Mouse (Mus musculus): ENCODE results near the gene Hcn1.

Hcn1 gene

GRCm38 (mm10) chr13:117705573-117705972, 103.5 kb downstream of the Hcn1 start:
- DNase-seq (ENCODE audit: low read depth, low spot score): no peak

GRCm38 (mm10) chr13:117705997-117706396, 103.9 kb downstream of the Hcn1 start:
- no peak for DNase-seq (ENCODE audit: low read depth, low spot score)

GRCm38 (mm10) chr13:117706496-117706895, 104.4 kb downstream of the Hcn1 start:
- DNase-seq (ENCODE audit: low read depth, low spot score): no peak

DNA sequence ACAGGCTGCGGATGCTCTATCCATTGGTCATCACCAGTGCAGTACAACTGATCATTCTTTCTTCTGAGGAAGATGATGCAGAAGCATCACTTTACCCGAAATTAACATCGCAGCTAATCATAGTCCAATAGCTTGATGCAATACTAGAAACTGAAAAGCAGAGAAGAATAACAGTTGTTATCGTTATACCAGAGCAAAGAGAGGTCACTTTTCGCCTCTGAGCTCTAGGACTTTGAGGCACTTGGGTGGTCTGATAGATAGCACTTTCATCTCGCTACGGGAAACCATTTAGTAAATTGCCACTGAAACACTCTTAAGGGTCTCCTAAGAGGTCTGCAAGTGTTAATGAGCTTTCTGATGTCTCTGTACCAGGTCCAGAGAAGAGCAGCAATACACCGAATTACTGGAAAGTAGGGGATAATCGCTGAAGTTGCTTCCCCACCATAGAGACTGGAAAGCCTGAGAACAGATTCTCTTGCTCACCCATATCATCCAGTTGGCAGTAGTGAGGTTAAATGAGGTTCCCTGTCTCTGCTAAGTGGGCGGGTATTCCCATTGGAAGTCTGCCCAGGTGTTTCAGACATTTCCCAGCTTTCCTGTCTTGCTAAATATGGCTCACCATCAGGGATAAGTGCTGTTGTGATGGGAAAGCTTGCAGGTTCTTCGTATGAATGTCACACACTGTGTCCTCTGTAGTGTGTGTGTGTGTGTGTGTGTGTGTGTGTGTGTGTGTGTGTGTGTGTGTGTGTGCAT, 105.0 kb downstream of the Hcn1 start:
- no peak for DNase-seq (ENCODE audit: low read depth, low spot score)

GRCm38 (mm10) chr13:117710811-117711210, 108.7 kb downstream of the Hcn1 start:
- DNase-seq (ENCODE audit: low read depth, low spot score): no peak

DNA sequence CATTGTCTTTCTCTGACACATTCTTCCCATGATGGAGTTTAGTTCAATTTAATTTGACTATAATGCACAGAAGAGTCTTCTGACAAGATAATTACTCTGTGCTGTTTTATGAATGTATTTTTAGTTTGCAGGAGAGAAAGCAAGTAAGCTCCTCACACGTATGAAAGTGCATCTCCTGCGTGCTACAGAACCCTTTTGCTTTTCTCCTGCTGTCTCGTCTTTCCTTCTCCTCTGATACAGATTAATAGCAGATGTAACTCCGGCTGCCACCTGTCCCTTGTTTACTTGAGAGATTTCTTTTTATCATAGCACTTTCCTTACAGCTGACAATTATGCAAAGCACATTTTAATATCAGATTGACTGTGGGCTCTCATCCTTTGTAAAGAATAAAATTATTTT, 120.0 kb downstream of the Hcn1 start:
- no peak for DNase-seq (ENCODE audit: low read depth, low spot score)

DNA sequence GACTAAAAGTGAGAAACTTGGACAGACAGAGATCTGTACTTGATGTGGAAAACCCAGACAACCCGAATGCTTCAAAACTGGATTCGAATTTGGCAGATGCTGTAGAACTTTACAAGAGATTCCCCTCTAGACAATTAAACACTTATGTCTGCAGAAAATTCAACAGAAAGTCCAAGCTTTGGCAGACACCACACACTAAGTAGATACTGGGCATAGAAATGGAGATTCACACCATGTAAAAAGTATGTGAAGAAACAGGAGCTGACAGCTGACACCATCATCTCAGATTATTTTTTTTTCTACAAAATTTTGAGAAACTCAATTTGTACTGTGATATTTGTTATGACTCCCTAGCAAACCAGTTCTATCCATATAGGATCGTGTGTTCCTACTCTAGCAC, 122.0 kb downstream of the Hcn1 start:
- DNase-seq (ENCODE audit: low read depth, low spot score): no peak

DNA sequence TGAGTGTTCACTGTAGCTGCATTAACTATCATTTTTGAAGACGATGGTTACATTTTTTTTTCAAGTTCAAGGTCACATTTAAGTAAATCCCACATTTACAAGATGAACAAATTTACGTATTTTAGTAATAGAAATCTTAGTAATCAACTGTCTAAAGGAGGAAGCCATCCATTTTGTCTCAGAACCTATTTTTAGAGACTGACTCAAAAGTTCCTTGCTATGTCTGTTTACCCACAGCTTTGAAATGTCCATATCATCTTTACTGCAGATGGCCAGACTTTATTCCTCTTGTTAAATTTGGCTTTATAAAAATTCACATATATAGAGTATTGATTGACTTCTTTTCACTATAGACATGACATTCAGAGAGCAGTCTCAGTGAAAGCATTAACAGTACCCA, 126.3 kb downstream of the Hcn1 start:
- no peak for DNase-seq (ENCODE audit: low read depth, low spot score)

DNA sequence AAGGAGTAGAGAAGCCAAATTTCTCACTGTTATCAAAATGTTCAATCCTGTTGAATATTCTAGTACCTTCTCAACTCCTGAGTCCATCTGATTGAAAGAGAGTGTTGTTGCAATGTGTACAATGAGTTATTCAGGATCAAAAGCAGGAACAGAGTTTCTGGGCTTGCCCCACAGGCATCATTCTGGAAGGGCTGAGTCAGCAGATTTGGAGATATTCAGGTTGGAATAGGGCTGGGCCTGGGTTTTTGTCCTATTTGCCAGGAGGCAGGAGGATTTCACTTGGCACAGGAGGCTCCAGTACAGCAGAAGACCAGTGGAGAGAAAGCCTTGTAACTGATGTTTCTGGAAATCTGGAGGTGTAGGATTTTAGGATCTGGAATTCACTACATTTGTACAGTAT, 130.6 kb downstream of the Hcn1 start:
- DNase-seq (ENCODE audit: low read depth, low spot score): no peak

DNA sequence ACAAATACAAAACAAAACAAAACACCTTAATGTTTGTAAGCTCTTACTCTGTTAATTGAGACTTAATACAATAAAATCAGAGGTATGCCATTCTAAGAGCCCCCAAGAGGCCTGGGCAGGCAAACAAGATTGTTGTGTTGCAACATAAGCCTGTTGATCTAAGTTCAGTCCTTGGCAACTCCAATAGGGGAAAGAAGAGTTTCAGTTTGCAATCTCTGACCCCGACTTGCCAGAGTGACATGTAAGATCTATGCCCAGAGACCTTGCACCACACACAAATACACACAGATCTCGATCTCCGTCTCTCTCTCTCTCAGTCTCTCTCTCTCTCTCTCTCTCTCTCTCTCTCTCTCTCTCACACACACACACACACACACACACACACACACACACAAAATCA, 142.3 kb downstream of the Hcn1 start:
- DNase-seq (ENCODE audit: low read depth, low spot score): no peak

DNA sequence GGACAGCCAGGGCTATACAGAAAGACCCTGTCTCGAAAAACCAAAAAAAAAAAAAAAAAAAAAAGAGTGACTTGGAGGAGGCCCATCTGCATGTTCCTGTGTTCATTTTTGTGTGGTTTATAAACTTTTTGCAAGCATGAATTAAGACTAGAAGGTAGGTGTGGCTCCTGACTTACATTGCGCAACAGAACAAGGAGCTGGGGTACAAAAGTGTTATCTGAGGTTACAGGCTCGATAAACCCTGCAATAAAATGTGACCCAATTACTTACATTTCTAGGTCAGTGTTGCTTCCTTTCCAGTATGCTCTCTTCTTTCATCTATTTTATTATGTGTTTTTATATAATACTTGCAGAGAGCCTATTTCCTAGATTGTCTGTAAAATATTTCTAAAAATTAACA, 143.1 kb downstream of the Hcn1 start:
- DNase-seq (ENCODE audit: low read depth, low spot score): no peak

DNA sequence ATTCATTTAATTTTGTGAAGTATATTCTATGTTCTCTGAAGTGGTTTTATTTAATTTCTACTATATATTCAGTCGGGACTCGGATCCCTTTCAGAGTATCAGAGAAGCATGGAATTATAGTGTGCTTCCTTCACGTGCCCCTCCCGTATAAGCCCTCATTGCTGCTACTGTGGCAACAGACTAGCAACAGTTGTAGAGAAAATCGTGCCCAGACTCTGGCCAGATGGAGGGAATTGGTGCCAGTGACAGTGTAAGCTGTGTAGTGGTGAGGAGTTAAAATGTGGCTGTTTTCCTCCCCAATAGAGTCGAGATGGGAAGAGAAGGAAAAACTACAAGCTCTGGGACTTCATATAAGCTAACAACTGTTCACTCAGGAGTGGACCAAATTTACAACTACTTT, 163.4 kb downstream of the Hcn1 start:
- no peak for DNase-seq (ENCODE audit: low read depth, low spot score)

DNA sequence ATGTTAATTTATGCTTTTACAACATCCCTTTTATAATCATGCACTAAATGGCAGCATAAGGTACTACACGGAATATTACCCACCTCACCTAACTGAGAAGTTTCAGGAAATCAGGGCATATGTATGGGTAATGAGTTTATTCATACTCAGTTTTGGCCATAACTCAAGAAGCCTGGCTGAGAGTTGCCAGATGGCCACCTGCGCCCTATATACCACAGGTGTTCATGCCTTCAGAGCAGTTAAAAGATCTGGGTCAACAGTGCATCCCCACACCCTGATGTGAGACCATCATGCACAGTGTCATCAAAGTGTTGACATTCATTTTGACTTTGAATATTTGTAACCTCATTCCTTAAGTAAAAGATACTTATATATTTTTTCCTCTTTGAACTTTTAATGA, 183.3 kb downstream of the Hcn1 start:
- no peak for DNase-seq (ENCODE audit: low read depth, low spot score)

DNA sequence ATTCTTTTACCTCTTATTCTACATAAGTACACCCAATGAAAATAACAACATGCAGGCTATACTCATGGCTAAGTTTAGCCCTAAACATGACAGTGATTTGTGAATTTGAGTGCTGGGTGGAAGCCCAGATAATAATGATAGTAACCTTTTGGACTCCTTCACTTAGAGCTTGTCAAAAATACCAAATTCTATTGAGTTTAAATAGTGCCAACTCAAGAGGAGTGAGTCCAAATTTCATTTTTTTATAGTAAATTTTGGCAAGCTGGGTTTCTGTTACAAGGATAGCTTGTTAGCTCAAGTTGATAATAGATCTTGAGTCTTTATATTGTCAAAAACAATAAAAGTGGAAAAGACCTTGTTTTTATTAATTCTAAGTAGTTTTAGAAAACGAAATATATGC, 190.7 kb downstream of the Hcn1 start:
- no peak for DNase-seq (ENCODE audit: low read depth, low spot score)

- DNase-seq (ENCODE audit: low read depth, low spot score): no peak
Measured at GRCm38 (mm10) chr13:117801061-117801460, 198.9 kb downstream of the Hcn1 start.

DNA sequence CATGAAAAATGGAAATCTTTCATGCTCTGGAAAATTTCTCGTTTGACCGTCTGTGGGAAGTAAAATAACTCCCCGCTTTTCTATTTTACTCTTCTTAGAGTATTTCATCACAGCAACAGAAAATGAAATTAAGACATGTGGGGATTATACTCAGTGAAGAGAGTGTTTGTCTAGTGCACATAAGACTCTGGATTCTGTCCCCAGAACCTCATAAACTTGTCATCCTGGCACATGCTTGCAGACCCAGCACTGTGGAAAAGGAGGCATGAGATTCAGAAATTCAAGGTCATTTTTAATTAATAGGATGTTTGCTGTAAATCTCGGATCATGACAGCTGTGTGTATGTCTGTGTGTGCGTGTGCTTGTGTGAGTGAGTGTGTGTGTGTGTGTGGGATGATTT, 225.5 kb downstream of the Hcn1 start:
- no peak for DNase-seq (ENCODE audit: low read depth, low spot score)

DNA sequence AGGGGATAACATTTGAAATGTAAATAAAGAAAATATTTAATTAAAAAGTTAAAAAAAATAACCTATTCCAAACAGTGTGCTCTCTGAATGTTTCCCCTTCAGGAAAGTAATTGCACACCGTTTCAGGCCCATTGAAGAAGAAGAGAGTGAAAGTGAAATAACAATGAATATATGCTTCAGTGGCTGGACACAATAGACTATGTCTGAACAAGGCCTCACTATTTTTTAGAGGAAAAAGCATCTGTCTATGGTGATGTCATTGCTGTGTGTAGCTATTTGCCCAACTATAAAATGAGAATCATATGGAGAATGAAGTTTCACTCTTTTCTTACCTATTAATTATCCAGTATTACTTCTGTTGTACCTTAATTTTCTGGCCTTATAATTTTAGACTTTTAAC, 234.5 kb downstream of the Hcn1 start:
- no peak for DNase-seq (ENCODE audit: low read depth, low spot score)

GRCm38 (mm10) chr13:117838264-117838663, 236.1 kb downstream of the Hcn1 start:
- DNase-seq (ENCODE audit: low read depth, low spot score): no peak

- no peak for DNase-seq (ENCODE audit: low read depth, low spot score)
Measured at GRCm38 (mm10) chr13:117842366-117842765, 240.2 kb downstream of the Hcn1 start.

- DNase-seq (ENCODE audit: low read depth, low spot score): no peak
Measured at GRCm38 (mm10) chr13:117847290-117847689, 245.2 kb downstream of the Hcn1 start.

DNA sequence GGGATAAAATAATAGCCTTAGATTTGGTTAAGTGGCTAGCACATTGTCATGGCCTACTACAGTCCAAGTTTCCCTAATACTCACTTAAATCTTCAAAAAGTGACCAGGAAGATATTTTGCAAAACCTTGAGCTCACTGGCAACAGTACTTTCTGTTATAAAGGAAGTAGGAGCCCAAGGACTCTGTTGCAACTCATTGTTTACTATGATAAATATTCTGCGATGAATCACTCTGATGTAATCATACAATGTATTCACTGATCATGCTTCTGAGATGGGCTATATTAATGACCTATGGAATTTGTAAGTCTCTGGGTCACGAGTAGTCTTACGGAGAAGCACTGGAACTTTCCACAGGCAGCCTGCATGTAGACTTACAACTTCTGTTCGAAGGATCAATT, 246.6 kb downstream of the Hcn1 start:
- DNase-seq (ENCODE audit: low read depth, low spot score): no peak

DNA sequence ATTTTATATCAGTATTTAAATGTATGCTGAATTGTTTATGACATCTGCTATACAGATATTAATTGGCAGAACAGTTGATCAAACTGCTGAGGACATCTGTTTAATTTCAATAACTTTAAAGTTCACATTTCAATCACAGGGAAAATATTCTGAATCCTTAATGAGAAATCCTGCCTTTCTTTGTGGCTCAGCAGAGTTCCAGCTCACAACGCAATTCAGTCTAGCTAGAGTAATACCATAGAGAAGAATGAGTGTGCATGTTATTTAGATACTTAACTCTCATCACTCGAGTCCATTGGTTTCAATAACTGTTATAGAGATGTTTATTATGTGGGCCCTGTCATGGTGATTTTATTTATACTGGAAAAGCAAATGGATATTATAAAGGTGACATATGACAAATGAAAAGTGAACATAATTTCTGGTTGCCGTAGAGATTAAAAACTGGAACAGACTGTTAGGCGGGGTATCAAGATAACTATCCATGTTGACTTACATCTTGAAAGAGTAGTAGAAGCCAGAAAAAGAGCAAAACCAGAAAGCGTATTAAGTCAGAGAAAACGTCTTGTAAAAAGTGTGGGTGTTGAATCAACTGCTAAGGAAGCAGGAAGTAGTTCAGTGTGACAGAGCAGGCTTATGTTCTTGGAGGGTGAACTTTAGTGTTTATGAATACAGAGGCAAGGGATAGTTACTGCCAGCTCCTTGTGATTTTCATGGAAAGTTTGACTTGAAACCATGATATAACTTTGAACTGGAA, 250.0 kb downstream of the Hcn1 start:
- no peak for DNase-seq (ENCODE audit: low read depth, low spot score)

- DNase-seq (ENCODE audit: low read depth, low spot score): no peak
Measured at GRCm38 (mm10) chr13:117852711-117853051, 250.6 kb downstream of the Hcn1 start.
